Mouse (Mus musculus) layer of hippocampus, adult 9-11 months (tissue): ENCODE results near the gene Cib2.
"Not testable (repeated sequence)": the region's sequence is repeated elsewhere in the genome, so short reads cannot be mapped to it uniquely, and the experiment has no call there.

Source experiments
- DNase-seq: peaks from one replicate; pipeline ENCODE4 v3.0.0; 2022

Cib2 gene

GRCm38 (mm10) chr9:54559771-54560471 lies at the start of gene Cib2:
Gene Cib2, minus strand, starts transcription at chr9:54560218.
- DNase-seq, result peak; percentile 87

GRCm38 (mm10) chr9:54604886-54605285 lies 44.9 kb upstream of the Cib2 start:
- DNase-seq, result peak; percentile 20

- no peak for DNase-seq
Observed at GRCm38 (mm10) chr9:54604131-54604654, 44.2 kb upstream of the Cib2 start.

GRCm38 (mm10) chr9:54602916-54603315 lies 42.9 kb upstream of the Cib2 start:
- DNase-seq, result no peak

- DNase-seq, result no peak
Observed at GRCm38 (mm10) chr9:54602386-54602785, 42.4 kb upstream of the Cib2 start.

- DNase-seq, result no peak
Observed at GRCm38 (mm10) chr9:54596752-54597465, 36.9 kb upstream of the Cib2 start.

GRCm38 (mm10) chr9:54593652-54594051 lies 33.6 kb upstream of the Cib2 start:
- DNase-seq, result not testable (repeated sequence)

- DNase-seq, result no peak
Observed at GRCm38 (mm10) chr9:54587863-54588262, 27.8 kb upstream of the Cib2 start.

- peak; percentile 98 for DNase-seq
Observed at GRCm38 (mm10) chr9:54586199-54587061, 26.4 kb upstream of the Cib2 start, which contains the start of gene Idh3a. Gene Idh3a, plus strand, starts transcription at chr9:54586334.

- no peak for DNase-seq
Observed at GRCm38 (mm10) chr9:54585839-54586198, 25.8 kb upstream of the Cib2 start.

GRCm38 (mm10) chr9:54584127-54584526 lies 24.1 kb upstream of the Cib2 start:
- not testable (repeated sequence) for DNase-seq

GRCm38 (mm10) chr9:54583712-54584111 lies 23.7 kb upstream of the Cib2 start:
- DNase-seq, result no peak

GRCm38 (mm10) chr9:54571130-54571839 lies 11.3 kb upstream of the Cib2 start:
- no peak for DNase-seq

GRCm38 (mm10) chr9:54568732-54569131 lies 8.7 kb upstream of the Cib2 start:
- DNase-seq, result no peak

- no peak for DNase-seq
Observed at GRCm38 (mm10) chr9:54566958-54567357, 6.9 kb upstream of the Cib2 start.

GRCm38 (mm10) chr9:54560831-54561601 lies 998 bp upstream of the Cib2 start:
- no peak for DNase-seq

- no peak for DNase-seq
Observed at GRCm38 (mm10) chr9:54558731-54559130, 1.3 kb downstream of the Cib2 start.

GRCm38 (mm10) chr9:54555044-54555443 lies 5.0 kb downstream of the Cib2 start:
- peak; percentile 21 for DNase-seq

- no peak for DNase-seq
Observed at GRCm38 (mm10) chr9:54552409-54552808, 7.6 kb downstream of the Cib2 start.

GRCm38 (mm10) chr9:54549433-54549832 lies 10.6 kb downstream of the Cib2 start:
- DNase-seq, result no peak

GRCm38 (mm10) chr9:54547536-54547935 lies 12.5 kb downstream of the Cib2 start:
- DNase-seq, result peak; percentile 27

- no peak for DNase-seq
Observed at GRCm38 (mm10) chr9:54544954-54545315, 15.1 kb downstream of the Cib2 start.
